Mouse (Mus musculus): ENCODE results near the gene Trappc3l.
"Not testable (repeated sequence)": the region's sequence is repeated elsewhere in the genome, so short reads cannot be mapped to it uniquely, and the experiment has no call there.

Gene Trappc3l

DNA sequence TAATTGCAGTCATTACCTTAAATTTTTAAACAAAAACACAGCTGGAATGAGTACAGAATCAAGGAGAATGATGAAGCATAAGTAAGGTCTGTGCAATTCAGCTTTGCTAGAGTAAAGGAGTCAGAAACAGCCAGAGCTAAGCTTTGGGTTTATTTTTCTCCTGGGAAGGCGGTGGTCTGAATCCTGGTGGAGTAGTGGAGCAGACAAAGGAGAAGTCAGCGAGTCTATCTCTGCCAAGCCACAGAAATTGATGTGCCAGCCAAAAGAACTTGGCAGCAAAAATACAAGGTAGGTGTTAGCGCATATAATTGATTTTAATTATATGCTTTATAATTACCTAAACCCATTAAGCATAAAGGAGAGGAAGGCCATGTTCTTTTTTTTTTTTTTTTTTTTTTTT lies at the start of gene Trappc3l:
TSS of gene Trappc3l (plus strand) at position 197 of the 400 bp plus-strand sequence.
- no peak for DNase-seq (ENCODE audit: low spot score)

DNA sequence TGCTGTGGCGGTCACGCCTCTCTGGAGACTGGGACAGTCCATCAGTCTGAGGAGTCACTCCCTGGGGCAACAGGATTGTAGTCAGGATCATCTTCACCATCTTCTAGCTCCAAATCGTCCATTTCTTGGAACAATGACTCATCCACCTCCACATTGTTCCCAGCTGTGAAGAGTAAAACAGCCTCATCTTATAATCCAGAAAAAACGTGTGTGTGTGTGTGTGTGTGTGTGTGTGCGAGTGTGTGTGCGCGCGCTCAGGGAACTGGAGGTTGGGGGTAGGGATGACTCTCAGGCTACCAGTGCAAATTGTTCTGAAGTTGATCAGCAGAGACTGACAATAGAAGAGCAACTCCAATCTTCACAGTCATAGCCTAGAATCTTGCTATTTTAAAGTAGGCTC lies 40.7 kb upstream of the Trappc3l start:
- DNase-seq (ENCODE audit: low spot score) = not testable (repeated sequence)

DNA sequence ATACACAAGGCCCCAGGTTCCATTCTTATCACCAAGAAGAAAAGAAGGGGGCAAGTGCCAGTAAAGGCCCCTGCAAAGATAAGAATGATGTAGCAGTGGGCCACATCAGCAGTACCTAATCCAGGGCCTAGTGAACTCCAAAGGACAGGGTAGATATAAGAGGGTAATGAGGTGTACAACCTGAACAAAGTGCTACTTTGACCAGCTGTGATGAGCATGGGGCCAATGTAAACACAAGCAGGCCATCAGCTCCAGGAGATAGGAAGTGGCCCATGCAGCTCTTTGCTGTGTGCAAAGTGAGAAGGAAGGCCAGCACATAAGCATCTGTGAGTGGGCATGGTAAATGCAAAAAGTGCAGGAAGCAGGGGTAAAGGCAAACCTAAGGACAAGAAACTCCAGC lies 39.0 kb upstream of the Trappc3l start:
- no peak for DNase-seq (ENCODE audit: low spot score)

DNA sequence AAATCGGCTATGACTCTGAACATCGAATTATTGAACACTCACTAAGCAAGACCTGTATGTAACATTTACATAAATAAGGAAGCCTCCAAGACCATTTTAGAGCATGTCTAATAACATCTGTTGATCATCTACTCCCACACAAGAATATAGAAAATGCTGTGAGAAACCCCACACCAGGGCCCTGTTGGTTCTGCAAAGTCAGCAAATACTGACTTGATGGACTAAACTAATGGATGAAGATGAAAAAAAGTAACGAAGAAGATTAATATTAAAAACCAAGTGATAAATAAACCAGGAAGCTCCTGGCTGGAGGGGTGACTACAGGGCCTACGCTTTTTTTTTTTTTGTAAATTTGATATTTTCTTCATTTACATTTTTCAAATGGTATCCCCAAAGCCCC lies 24.8 kb upstream of the Trappc3l start:
- no peak for DNase-seq (ENCODE audit: low spot score)

DNA sequence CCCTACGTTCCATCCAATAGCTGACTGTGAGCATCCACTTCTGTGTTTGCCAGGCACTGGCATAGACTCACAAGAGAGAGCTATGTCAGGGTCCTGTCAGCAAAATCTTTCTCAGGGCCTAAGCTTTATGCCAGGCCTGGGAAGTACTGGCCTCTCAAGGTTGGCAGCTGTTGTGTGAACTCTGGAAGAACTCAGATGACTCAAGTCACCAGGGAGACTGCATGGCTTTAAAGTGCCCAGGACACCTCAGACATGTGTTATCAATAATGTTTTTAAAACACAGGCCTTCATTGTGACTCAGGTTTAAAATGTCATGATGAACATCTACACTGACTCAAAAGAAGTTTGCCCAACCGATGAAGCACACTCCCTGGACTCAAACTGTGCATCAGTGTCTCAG lies 24.2 kb upstream of the Trappc3l start:
- DNase-seq (ENCODE audit: low spot score) = no peak

DNA sequence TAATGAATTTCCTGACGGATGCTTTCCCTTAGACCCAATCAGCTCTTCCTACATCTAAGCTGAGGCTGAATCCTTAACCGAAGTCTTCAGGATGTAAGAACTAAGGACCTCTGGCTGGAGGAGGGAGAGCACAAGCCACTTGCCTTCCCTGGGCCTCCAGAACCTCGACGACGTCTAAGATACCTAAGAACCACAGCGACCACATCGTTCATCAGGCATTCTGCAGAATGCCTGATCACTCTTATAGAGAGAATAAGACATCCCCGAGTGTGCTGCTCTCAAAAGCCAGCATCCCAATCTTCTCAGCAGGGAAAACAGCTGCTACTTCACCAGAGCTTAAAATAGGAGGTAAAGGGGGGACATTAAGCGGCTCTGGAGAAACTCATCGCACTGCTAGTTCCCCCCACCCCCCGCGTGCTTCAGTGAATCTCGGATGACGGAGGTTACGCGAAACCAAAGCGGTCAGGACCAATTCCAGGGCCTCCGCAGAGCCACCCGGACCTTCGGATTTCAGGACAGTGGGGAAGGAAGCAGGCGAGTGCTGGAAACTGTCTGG lies 18.6 kb upstream of the Trappc3l start:
- DNase-seq (ENCODE audit: low spot score) = peak; percentile 50

DNA sequence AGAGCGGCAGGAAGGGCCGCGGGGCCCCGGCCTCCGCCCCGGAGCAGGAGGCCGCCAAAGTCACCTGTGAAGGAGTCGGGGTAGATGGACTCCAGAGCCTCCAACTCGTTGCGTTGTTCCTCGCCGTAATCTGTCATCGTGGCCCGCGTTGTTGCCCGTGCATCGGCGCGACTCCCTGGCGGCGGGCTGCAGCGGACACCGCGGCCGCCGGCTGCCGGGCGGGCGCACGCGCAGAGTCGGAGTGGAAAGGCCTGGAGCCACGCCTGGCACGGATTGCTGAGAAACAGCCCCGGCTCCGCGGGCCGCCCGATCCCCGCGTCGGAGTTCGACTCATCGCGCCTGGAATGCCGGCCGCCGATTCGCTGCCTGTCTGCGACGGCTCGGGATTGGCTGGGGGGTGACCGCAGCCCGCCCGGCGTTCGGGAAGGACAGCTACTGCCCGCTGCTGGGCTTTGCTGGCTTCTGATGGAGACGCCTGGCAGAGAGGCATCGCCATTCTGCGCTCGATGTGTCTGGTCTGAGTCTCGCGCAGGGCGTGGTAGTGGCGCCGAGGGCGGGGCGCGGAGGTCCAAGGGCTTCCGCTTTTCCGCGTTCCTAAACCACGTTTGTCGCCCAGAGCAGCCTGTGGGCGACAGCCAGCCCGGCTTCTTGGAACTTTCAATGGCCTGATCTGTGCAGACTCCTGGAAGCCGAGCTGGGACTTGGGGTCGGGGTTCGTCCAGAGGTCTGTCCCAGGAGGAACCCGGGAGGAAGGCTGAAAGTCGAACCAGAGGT lies 17.9 kb upstream of the Trappc3l start, which contains the start of gene Rwdd1:
TSS of gene Rwdd1 (minus strand) at position 323 of the 774 bp plus-strand sequence.
- peak; percentile 97 for DNase-seq (ENCODE audit: low spot score)

DNA sequence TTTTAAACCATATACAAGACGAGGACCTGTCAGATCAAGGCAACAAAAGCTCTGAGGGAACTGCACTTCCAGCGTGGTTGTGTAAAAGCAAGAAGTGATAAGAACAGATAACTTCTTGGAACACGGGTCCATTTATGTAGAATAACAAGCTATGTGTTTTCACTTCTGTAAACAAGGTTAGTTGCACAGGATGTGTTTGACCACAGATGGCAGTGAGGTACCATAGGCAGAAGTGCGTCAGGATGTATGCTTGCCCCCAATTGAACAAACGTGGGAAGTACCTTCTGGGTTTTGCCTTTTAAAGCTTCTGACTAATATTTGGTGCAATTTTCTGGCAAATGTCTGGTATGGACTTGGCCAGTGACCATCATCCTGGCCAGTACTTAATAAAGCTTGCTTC lies 7.1 kb upstream of the Trappc3l start:
- DNase-seq (ENCODE audit: low spot score) = no peak

DNA sequence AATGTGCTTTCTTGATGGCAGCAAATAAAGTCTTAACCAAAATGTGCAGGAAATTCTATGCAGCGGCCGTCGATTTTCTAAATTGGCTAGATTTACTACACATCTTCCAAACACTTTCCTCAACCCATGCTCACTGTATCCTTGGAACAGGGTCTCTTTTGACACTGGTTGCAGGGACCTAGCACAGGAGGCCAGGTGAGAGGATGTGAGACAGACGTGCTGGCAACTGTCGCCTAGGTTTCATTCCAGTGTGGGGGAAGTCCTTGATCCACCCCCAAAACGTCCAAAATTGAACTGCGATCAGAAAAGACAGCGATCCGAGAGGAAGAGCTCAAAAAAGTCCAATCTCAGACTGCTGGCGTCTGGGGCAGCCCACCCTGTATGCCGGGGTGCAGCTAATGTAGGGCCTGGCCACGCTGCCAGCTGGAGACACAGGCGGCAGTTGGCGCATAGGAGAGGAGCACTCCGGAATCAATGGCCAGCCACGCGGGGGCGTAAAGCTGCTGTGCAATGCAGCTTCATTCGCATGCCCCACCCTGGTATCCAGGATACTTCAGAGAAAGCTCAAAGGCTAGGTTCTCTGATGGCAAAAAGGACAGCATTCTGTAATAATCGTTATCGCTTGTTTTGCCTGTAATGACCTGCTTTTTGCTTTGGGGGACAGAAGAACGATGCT lies 3.6 kb upstream of the Trappc3l start:
- peak; percentile 87 for DNase-seq (ENCODE audit: low spot score)

DNA sequence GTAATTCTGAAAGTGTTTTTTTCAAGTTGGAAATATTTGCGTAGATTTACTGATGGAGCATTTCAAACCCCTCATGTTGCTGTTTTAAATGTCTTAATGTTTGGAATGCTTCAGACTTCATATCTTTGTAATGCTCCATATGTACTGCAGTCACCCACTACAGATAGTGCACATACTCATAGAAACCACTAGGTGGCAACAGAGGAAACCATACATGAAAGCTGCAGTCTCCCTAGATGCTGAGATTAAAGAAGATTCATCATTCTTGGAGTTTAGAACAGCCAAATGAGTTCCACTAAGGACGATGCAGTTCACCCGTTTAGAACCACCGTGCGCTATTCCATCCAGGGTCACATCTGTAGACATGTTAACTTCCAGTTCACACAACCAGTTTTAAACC lies 810 bp upstream of the Trappc3l start:
- DNase-seq (ENCODE audit: low spot score) = peak; percentile 71

DNA sequence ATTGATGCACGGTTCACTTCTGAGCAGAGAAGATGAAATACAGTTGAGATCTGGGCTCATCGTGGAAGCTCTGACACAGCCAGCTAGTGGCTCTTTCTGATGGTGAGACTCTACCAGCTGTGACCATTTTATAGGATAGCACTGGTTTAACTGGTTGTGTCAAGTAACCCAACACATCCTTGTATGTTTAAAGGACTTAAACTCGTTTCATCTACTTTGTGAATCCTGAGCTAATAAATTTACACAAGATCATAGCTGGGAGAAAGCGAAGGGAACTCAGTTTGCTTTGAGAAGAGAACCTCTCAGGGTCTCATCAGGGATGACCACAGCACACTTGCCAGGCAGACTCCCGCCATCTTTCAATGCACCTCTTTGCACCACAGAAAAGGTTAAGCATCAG lies 6.8 kb downstream of the Trappc3l start, which contains the start of gene Calhm4:
TSS of gene Calhm4 (minus strand) at position 101 of the 400 bp plus-strand sequence.
- no peak for DNase-seq (ENCODE audit: low spot score)

DNA sequence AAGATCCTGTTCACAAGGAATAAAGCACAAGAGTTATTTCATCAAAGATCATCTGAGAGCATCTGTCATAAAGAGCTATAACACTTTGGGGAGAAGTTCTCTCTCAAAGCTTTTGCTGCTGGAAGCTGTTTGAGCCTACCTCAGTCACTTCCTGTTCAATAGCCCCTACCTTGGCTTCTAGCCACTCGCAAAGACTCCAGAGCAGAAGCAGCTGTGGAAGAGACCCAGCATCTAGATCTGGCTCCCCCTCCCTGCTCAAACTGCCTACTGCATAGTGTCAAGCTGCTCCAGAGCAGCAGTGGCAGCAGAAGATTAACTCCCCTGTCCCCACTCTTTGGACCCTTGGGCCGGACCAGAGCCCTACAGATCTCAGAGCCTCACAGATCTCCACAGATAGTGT lies 16.6 kb downstream of the Trappc3l start:
- no peak for DNase-seq (ENCODE audit: low spot score)

DNA sequence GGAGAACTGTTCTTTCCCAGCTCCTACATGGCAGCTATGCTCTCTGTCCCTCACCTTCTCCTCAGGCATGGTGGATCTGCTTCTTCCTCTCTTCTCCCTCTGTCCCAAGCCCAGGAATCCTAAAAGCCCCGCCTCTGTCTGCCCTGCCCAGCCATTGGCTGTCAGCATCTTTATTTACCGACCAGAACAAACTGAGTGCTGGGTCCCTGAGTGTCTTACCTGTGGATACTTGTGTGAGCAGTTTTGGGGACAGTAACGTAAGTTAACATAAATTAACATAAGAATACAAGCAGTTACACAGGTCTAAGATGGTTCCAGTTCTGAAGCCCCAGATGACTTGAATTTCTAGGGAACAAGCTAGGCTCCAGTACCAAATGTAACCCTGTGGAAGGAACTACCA lies 29.2 kb downstream of the Trappc3l start:
- DNase-seq (ENCODE audit: low spot score) = no peak

DNA sequence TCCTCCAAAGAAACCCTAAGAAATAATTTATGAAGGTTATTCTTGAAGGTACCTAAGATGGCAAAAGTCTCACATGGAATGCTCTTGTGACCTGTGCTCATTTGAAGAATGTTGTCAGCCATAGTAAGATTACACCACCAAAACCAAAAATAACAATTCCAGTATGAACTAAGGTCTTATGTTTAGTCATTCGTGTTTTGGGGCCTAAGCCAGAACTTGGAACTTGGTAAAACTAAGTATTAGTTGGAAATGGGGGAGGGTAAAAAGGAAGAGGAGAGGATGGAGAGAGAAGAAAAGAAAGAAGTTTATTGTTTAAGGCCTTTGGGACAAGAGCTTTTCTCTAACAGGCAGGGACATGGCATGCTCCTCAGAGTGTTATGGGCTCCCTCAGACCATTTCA lies 32.2 kb downstream of the Trappc3l start:
- no peak for DNase-seq (ENCODE audit: low spot score)

DNA sequence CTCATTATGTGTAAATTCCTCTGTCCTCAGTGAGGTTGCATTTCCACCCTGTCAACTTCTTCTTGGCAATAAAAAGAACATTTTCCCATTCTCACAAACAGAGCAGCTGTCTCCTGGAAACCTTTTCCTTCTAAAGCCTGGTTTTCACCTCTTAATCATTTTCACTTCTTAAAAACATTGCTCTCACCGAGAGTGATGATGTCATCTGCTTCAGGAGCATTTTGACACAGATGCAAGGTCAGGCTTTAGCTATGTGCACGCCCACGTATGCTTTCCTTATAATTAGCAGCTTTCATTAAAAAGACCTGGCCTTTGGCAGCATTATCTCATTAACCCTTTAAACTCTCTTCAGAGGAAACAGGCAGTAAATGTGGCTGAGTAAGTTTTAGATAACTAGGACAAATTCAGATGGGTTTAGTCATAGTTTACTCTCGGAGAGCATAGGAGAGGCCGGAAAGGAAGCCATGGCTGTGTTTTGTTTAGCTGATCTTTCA lies 33.6 kb downstream of the Trappc3l start:
- DNase-seq (ENCODE audit: low spot score) = peak; percentile 5

DNA sequence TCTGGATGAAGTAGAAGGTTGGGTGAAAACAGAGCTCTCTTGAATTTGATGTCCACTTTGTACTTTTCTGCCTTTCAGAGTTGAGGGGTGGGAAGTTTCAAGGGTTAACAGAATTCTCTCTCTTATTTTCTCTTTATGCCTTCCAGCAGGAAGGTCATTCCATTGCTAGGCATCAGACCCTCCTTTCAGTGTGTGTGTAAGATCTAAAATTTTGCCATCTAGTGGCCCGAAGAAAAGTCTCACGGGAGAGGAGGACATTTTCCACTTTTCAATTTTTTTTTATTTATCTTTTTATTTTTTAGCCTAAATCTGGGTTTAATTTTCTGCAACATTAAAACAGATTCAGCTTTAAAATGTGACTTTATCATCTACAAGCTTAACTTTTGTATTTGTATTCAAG lies 34.3 kb downstream of the Trappc3l start:
- DNase-seq (ENCODE audit: low spot score) = no peak

DNA sequence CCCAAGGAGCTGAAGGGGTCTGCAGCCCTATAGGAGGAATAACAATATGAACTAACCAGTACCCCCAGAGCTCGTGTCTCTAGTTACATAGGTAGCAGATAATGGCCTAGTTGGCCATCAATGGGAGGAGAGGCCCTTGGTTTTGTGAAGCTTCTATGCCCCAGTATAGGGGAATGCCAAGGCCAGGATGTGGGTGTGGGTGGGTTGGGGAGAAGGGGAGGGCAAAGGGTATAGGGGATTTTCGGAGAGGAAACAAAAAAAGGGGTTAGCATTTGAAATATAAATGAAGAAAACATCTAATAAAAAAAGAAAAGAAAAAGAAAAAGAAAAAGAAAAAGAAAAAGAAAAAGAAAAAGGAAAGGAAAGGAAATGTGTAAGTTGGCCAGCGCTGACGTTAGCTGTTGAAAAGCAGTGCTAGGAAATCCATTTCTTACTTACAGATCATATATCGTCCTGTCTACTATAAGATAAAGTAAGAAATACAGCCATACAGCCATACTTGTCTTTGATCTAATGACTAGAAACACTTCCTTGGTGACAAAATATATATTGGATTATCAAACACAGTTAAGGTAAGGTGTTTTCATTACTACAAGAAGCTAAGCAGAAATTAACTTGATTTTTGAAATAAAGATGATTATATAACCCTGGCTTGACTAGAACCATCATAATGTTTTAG lies 37.3 kb downstream of the Trappc3l start:
- DNase-seq (ENCODE audit: low spot score) = no peak

DNA sequence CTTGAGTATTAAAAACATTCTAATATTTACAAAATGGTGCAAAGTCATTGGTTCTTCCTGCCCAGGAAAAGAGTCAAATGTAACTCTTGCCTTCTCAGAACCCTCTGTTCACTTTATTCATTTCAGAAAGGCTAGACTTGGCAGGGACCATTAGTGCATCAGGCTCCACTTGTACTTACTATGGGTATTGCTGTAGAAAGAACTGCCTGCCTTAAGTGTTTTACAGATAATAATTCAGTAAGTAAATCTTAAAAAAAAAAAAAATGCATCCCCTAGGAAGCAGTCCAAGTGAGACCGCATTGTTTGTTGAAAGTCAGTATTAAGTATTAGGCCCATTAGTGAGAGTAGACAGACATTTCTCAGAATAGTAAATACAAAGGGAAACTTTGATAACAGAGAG lies 49.1 kb downstream of the Trappc3l start:
- no peak for DNase-seq (ENCODE audit: low spot score)

DNA sequence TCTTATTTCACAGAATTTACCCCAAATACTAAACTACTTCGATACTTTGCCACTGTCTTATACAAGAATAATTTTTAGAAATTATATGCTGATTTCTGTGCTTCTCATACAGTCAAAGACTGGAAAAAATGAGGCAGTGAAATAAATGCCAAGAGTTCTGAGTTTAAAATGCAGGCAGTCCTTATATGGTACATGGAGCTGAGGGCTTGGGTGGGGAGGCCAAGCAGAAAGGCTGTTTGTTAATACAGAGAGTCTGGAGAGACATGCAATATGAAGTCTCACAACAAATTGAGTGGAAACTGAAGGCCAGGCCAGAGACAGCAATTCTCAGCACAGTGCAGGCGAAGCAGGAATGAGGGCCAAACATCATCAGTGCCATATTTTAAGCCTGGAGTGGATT lies 51.1 kb downstream of the Trappc3l start:
- DNase-seq (ENCODE audit: low spot score) = no peak

DNA sequence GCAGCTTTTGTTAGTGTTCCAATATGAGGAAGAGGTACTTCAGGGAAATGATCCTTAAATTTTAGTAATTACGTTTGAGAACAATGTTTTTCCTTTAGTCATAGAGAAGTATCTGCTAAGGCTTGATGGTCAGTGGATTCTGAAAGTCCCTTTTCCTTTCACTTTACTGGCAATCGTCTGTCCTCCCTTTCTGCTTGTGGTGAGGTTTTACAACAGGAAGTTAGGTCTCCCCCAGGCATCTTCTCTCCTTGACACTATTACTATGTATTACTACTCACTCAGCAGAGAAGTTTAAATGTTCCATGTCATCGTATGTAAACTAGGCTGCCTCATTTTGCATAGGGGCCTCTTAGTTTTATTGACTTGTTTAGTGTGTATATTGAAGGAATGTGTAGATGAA lies 52.1 kb downstream of the Trappc3l start:
- no peak for DNase-seq (ENCODE audit: low spot score)

DNA sequence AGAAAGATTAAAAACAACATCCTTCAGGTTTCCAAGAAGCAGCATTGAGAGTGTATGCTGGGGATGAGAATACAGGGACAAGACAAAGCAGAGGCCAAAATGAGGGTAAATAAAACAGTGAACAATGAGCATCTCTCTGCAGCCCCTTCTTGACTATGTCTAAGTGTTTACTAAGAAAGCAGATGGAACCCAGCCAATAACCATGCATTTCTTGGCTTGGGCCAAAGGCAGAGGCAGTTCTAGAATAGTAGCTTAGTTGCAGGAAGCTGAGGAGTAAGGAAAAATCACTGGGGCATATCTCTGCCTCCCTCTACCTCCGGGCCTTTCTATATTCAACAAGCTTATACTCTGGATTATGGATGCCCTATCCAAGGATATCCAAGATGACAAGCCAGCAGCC lies 53.1 kb downstream of the Trappc3l start:
- no peak for DNase-seq (ENCODE audit: low spot score)

DNA sequence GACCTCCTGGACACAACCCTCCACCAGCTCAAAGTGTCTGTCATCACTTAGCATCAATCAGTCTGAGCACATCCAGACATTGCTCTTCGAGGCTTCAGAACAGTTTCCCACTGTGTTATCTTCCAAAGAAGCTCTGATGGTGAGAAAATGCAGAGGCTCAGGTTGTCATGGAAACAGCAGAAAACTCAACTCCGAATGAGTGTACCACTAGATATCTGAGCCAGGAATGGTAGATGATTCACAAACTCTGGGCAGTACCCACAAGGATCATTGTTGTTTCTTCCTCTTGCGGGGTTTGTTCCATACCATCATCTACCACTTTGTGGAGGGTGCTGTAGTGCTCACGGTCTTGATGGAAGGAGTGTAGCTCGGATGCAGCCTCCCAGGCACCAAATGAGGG lies 54.5 kb downstream of the Trappc3l start:
- peak; percentile 8 for DNase-seq (ENCODE audit: low spot score)
